Mouse (Mus musculus) intestine, embryonic 16.5 days (tissue): ENCODE data around the gene Adck1. TPM values are rescaled to one million over a fixed set of nuclear protein-coding genes. Genes with fewer than 3 reads are reported as not detected.

Experiments used
- ATAC-seq: fragments of 200-750 bp; cut with Nextera tagmentation; 2 replicates; pipeline ENCODE4 v1.8.0; 2017; ENCODE audit warnings: moderate TSS enrichment, moderate library complexity
- H3K27ac ChIP-seq: fragments of 300-500 bp; sonication (generic); 2 replicates; pipeline ENCODE4 v1.5.1; 2014; ENCODE audit warnings: mild to moderate bottlenecking, low read length
- H3K27me3 ChIP-seq: fragments of 300-500 bp; sonication (generic); replicated peaks from 2 replicates; pipeline ENCODE4 v1.6.1; 2014; ENCODE audit warnings: low read length, control low read depth, mixed read lengths; ENCODE audit not compliant: control insufficient read depth, insufficient read depth
- H3K36me3 ChIP-seq: fragments of 300-500 bp; sonication (generic); 2 replicates; pipeline ENCODE4 v1.6.1; 2014; ENCODE audit warnings: low read length, control low read depth; ENCODE audit not compliant: control insufficient read depth, insufficient read depth
- H3K4me1 ChIP-seq: fragments of 300-500 bp; sonication (generic); 2 replicates; pipeline ENCODE4 v1.6.1; 2014; ENCODE audit warnings: low read length, control low read depth, mixed read lengths; ENCODE audit not compliant: control insufficient read depth, insufficient read depth
- H3K4me2 ChIP-seq: fragments of 300-500 bp; sonication (generic); 2 replicates; pipeline ENCODE4 v1.6.1; 2014; ENCODE audit warnings: low read depth, low read length, control low read depth
- H3K4me3 ChIP-seq: fragments of 300-500 bp; sonication (generic); 2 replicates; pipeline ENCODE4 v1.5.1; 2014; ENCODE audit warnings: mild to moderate bottlenecking, low read length
- H3K9ac ChIP-seq: fragments of 300-500 bp; sonication (generic); 2 replicates; pipeline ENCODE4 v1.6.1; 2014; ENCODE audit warnings: low read depth, low read length
- H3K9me3 ChIP-seq: fragments of 300-500 bp; sonication (generic); 2 replicates; pipeline ENCODE4 v1.6.1; 2016; ENCODE audit warnings: low read length, control low read depth; ENCODE audit not compliant: control insufficient read depth
- WGBS: fragments of 180-500 bp; shearing (Covaris S2); extraction: QIAGEN DNeasy Blood & Tissue Kit; methylation state at CpG from one replicate; pipeline ENCODE4 v1.1.7; 2014; 5-methylcytosine and 5-hydroxymethylcytosine counted together
- polyA plus RNA-seq: library from polyadenylated mRNA; unstranded; fragments of >200 nt; fragmentation: Nextera tagmentation; extraction: Ambion mirVana; gene quantifications from 2 replicates; pipeline ENCODE4 v1.2.1, GENCODE M21; 2015

The Adck1 gene
- polyA plus RNA-seq, 1 experiment from 2014 or later = 19.0 TPM

DNA sequence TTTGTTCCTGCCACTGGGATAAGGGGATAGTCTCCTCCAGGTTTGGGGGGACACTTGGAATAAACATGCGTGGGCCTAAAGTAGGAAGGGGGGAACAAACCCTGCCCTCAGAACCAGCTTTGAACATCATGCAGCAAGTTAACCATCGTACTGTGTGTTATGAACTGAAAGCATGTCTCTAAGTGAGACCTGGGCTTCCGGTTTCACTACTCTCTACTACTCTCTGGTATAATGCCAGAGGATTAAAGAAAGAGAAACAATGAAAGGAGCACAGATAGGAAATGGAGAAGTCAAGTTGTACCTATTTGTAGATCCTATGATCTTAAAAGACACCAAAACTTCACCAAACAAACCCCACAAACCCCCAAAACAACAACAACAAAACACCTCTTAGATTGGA, 121.3 kb downstream of the Adck1 start:
- no peak for ATAC-seq
- no peaks in the 10 kb centered on the region for H3K4me1 ChIP-seq
- no peak overlapping the region for H3K4me2 ChIP-seq
- no peak overlapping the region for H3K9ac ChIP-seq
- no peak overlapping the region for H3K27ac ChIP-seq
- no peaks in the 10 kb centered on the region for H3K27me3 ChIP-seq
- H3K9me3 ChIP-seq = no peaks in the 10 kb centered on the region
- no peak overlapping the region for H3K4me3 ChIP-seq
- 85% methylated on average over 3 of the region's 3 CpGs for WGBS
- no peaks in the 10 kb centered on the region for H3K36me3 ChIP-seq

DNA sequence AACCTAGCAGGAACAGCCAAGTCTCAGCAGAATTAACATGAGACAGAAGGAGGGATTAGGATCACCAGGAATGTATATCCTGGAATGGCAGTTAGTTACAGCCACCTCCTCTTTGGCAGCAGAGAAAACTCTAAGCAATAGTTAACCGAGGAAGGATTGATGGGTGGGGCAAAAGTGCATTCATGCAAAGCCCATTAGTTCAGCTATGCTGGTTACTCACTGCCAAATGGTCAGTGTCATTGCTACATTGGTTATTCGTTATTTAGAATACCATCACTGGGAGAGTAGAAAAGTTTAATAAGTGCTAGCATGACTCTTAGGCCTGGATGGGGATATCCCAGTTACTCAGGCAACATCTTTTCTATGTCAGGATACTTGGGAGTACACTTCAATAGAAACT, 130.5 kb downstream of the Adck1 start:
- Histone ChIP-seq H3K9me3 (no peaks in the 10 kb centered on the region), H3K36me3 (no peaks in the 10 kb centered on the region), H3K27ac (no peak overlapping the region), H3K27me3 (no peaks in the 10 kb centered on the region), H3K4me2 (no peak overlapping the region), H3K4me3 (no peak overlapping the region), H3K9ac (no peak overlapping the region), H3K4me1 (no peaks in the 10 kb centered on the region)
- 66% methylated on average over 2 of the region's 2 CpGs for WGBS
- no peak for ATAC-seq

Other genes starting within 250 kb of the Adck1 start
- gene Gm10436, start 178.4 kb upstream of the Adck1 start, polyA plus RNA-seq = not detected in 2 replicates
- gene Gm8332, start 110.5 kb upstream of the Adck1 start, polyA plus RNA-seq = not detected in 2 replicates
- gene Gm5662, start 86.1 kb upstream of the Adck1 start, polyA plus RNA-seq = not detected in 2 replicates
- gene Gm5039, start 36.5 kb upstream of the Adck1 start, polyA plus RNA-seq = not detected in 2 replicates